Comparison of ENCODE assay signal across 11 mouse cellular contexts in genomic region chr19:56601901-56602347, GRCm38 (mm10). TPM values are rescaled to one million over a fixed set of nuclear protein-coding genes. Genes with fewer than 3 reads are reported as not detected.
DNase-seq lines count a peak whose midpoint lies in the region; ATAC-seq lines count a peak whose summit lies in the region.
"Had no signal": no experiment of that assay in that cellular context is flagged by ENCODE, and none has a peak within 500 bp of the region (broad histone marks: within the 10 kb centered on the region; RNA-seq: fewer than 3 reads in every experiment).

No protein-coding gene starts in this region.

- no peaks in the 10 kb centered on the region for H3K27me3 ChIP-seq in heart, embryonic 15.5 days
- H3K27me3 ChIP-seq: hindbrain, embryonic 15.5 days had no signal

- 0 out of 2 replicates have a peak overlapping the region, but pooled peaks have one; percentile 11 for H3K4me2 ChIP-seq in heart, embryonic 15.5 days
- H3K4me2 ChIP-seq: hindbrain, embryonic 15.5 days had no signal

- no peak overlapping the region for H3K9ac ChIP-seq in heart, embryonic 15.5 days
- H3K9ac ChIP-seq: hindbrain, embryonic 15.5 days had no signal

- 57% methylated on average over 15 of the region's 15 CpGs for WGBS in heart, embryonic 15.5 days

- no peaks in the 10 kb centered on the region for H3K9me3 ChIP-seq in heart, embryonic 15.5 days (replicated peaks)
- H3K9me3 ChIP-seq: hindbrain, embryonic 15.5 days had no signal

- peaks cover 42% of the 10 kb centered on the region for H3K4me1 ChIP-seq in heart, embryonic 15.5 days (replicated peaks)

- no peak; the same call in 1 of the 2 replicates for ATAC-seq in heart, embryonic 15.5 days (replicated peaks; ENCODE audit: insufficient number of reproducible peaks, insufficient read depth, low FRiP score, low read depth)
- ATAC-seq: midbrain, embryonic 16.5 days had no signal

- H3K36me3 ChIP-seq in heart, embryonic 15.5 days: peaks cover 15% of the 10 kb centered on the region

- H3K4me3 ChIP-seq in heart, embryonic 15.5 days: no peak overlapping the region
- H3K4me3 ChIP-seq: hindbrain, embryonic 15.5 days had no signal

- H3K27ac ChIP-seq in heart, embryonic 15.5 days: peak overlapping the region; percentile 68
- H3K27ac ChIP-seq: hindbrain, embryonic 15.5 days had no signal

- peak; percentile 15 for DNase-seq in gastrocnemius, postnatal 25 days
- no peak for DNase-seq in gastrocnemius, postnatal 4 days (ENCODE audit: low spot score in 2 of 2)
- peak; percentile 80 to 92 for DNase-seq in kidney, postnatal 25 days
- DNase-seq in lung, postnatal 25 days (ENCODE audit: low spot score): peak; percentile 69
- DNase-seq in cerebellum, adult 11-12 months: no peak
- DNase-seq in right cerebral cortex, postnatal 10 days (ENCODE audit: low spot score in 2 of 2): no peak
- no peak for DNase-seq in cerebellum, postnatal 10 days
- DNase-seq: adrenal gland, postnatal 14 days had no signal

RNA-seq across cellular contexts. Expression of gene Nhlrc2, which starts 53.9 kb away (rescaled TPM):
- total RNA-seq in gastrocnemius, postnatal 25 days (2021): 1 to 10 TPM; 8.5 to 9.2 TPM
- 10 to 100 TPM; 15.2 to 16.4 TPM for total RNA-seq in gastrocnemius, postnatal 4 days (2021)
- polyA plus RNA-seq in heart, embryonic 15.5 days (2015; fragmentation: Nextera tagmentation; extraction: Ambion mirVana): 14.4 and 14.9 TPM in 2 replicates

RNA-seq across cellular contexts. Expression of gene Dclre1a, which starts 53.9 kb away (rescaled TPM):
- total RNA-seq in gastrocnemius, postnatal 25 days (2021): 1 to 10 TPM; 2.8 to 3.2 TPM
- total RNA-seq in gastrocnemius, postnatal 4 days (2021): 10 to 100 TPM in 1 of 2 experiments, 1 to 10 TPM in 1; 9.4 to 10.2 TPM
- 13.9 and 14.3 TPM in 2 replicates for polyA plus RNA-seq in heart, embryonic 15.5 days (2015; fragmentation: Nextera tagmentation; extraction: Ambion mirVana)

Comparison
In these comparisons a context has a peak if more than half of its experiments do, and no peak if none do; other contexts are left out.
1. DNase-seq: peak in gastrocnemius, postnatal 25 days (single experiment), kidney, postnatal 25 days (2 of 2) and lung, postnatal 25 days (single experiment); none in gastrocnemius, postnatal 4 days (0 of 2), cerebellum, adult 11-12 months (single experiment), right cerebral cortex, postnatal 10 days (0 of 2) and cerebellum, postnatal 10 days (0 of 2).